Mouse (Mus musculus): ENCODE data around the gene Stat4. TPM values are rescaled to one million over a fixed set of nuclear protein-coding genes. Genes with fewer than 3 reads are reported as not detected.

The Stat4 gene
- polyA plus RNA-seq (2015; fragmentation: Nextera tagmentation; extraction: Ambion mirVana) = 2.5 and 2.6 TPM in 2 replicates

DNA sequence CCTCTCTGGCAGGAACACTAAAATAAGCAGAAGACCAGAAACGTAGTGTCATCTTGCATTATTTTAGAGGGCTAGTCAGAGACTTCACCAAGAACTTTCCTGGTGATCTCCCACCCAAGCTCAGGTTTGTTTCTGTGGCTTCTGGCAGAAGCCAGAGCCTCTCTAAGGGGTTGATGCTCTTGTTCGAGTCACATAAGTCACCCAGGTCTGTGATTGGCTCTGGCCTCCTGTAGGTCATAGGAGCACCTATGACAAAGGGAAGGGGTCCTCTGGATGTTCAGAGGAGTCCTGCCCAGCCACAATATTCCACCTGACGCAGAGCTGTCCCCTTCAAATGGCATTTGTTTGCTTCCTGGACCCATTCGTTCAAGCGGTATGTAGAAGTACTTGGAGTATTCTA is at the start of gene Stat4:
Gene Stat4 (plus strand): TSS at position 301 of the 400 bp plus-strand sequence.
- H3K9ac ChIP-seq = no peak within 1 kb of the TSS
- H3K4me2 ChIP-seq = no peak within 1 kb of the TSS
- no peak within 1 kb of the TSS for H3K27ac ChIP-seq
- H3K4me3 ChIP-seq (replicated peaks) = no peak within 1 kb of the TSS
- WGBS = 81% methylated on average over 5 of the region's 5 CpGs
- H3K36me3 ChIP-seq = no peaks in the 10 kb centered on the region
- ATAC-seq (ENCODE audit: insufficient read depth, low FRiP score, low read depth) = no peak
- H3K4me1 ChIP-seq = no peaks in the 10 kb centered on the region
- H3K27me3 ChIP-seq (replicated peaks) = no peaks in the 10 kb centered on the region
- H3K9me3 ChIP-seq = no peaks in the 10 kb centered on the region

DNA sequence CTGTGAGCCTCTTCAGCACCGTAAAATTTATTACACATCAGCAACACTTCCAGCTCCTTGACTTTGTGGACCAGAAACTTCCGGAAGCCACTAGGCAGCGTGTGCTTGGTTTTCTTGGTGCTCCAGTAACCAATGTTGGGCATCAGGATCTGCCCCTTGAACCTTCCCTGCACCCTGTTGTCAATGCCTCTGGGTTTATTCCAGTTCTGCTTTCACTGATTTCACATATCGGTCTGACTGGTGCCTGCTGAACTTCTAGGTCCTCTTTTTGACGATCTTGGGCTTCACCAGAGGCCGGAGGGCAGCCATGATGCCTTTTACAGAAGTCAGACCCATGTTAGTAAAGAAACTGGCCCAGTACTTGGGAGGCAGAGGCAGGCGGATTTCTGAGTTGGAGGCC is 48.6 kb upstream of the Stat4 start:
- WGBS = 89% methylated on average over 7 of the region's 7 CpGs
- no peaks in the 10 kb centered on the region for H3K36me3 ChIP-seq
- H3K27ac ChIP-seq = no peak overlapping the region
- H3K9ac ChIP-seq = no peak overlapping the region
- H3K9me3 ChIP-seq = no peaks in the 10 kb centered on the region
- no peak overlapping the region for H3K4me3 ChIP-seq (replicated peaks)
- no peak overlapping the region for H3K4me2 ChIP-seq
- no peaks in the 10 kb centered on the region; the same call in 1 of the 2 replicates for H3K4me1 ChIP-seq
- no peak for ATAC-seq (ENCODE audit: insufficient read depth, low FRiP score, low read depth)
- H3K27me3 ChIP-seq (replicated peaks) = no peaks in the 10 kb centered on the region

DNA sequence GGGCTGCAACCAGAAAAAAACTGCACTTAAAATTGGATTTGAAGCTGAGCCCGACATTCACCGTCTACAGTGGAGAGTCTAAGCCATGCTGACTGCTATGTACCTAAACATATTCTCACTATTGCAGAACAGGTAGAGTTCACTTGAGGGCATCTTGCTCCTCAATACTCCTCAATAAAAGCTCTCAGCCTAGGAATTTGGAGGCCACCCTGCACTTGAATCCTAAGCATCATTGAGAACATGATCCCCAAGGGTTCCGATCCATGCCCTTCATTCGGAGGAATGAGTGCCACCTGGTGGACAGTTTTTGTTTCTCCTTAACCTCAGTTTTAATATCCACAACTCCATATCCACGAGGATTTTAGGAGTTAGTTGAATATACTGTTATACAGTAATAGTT is 42.2 kb upstream of the Stat4 start:
- Histone ChIP-seq H3K4me3 (replicated peaks) (no peak overlapping the region), H3K9ac (no peak overlapping the region), H3K9me3 (no peaks in the 10 kb centered on the region), H3K27me3 (replicated peaks) (no peaks in the 10 kb centered on the region), H3K27ac (no peak overlapping the region), H3K4me2 (no peak overlapping the region), H3K4me1 (no peaks in the 10 kb centered on the region), H3K36me3 (no peaks in the 10 kb centered on the region)
- ATAC-seq (ENCODE audit: insufficient read depth, low FRiP score, low read depth) = no peak
- 38% methylated on average over 5 of the region's 5 CpGs for WGBS

DNA sequence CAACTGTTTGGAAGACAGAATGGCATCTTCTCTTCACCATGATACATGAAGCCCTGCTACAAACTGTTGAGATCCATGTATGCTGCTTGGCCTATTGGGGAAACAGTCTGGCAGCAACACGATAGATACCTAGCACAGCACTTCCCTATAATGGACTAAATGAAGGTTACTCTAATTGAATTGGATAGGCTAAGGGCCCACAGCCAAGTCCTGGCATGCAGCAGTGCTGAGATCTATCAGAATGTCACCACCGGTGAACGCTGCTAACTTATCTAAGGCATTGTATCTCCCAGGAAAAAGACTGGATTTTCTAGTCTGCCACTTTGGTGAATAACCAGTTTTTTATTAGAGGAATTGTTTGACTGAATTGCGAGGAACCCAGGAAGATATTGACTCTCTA is 39.8 kb upstream of the Stat4 start:
- no peak overlapping the region for H3K9ac ChIP-seq
- H3K4me3 ChIP-seq (replicated peaks) = no peak overlapping the region
- no peak for ATAC-seq (ENCODE audit: insufficient read depth, low FRiP score, low read depth)
- no peaks in the 10 kb centered on the region for H3K4me1 ChIP-seq
- no peaks in the 10 kb centered on the region for H3K27me3 ChIP-seq (replicated peaks)
- no peaks in the 10 kb centered on the region for H3K9me3 ChIP-seq
- H3K36me3 ChIP-seq = no peaks in the 10 kb centered on the region
- no peak overlapping the region for H3K27ac ChIP-seq
- H3K4me2 ChIP-seq = no peak overlapping the region
- 61% methylated on average over 4 of the region's 4 CpGs for WGBS

DNA sequence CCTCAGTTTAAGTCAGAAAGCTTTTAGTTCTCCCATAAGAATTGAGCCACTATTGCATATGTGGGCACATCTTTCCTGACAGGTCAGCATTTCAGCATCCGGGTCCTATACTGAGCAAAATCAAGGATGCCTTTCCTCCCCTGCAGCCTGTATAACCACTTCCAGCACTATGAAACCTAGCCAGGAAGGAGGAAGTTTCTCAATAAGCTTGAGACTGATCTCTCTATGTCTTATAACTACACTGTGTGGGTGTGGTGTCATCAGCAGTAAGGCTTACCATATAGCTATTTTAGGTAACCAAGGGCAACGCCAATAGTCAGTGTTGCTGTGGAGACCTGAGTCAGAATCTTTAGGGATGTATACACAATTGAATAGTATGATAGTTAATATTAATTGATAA is 22.3 kb upstream of the Stat4 start:
- Histone ChIP-seq H3K4me3 (replicated peaks) (no peak overlapping the region), H3K9ac (no peak overlapping the region), H3K27me3 (replicated peaks) (no peaks in the 10 kb centered on the region), H3K4me2 (no peak overlapping the region), H3K9me3 (no peaks in the 10 kb centered on the region), H3K27ac (no peak overlapping the region), H3K4me1 (0 out of 2 replicates have a peak, but pooled peaks cover 8% of the 10 kb centered on the region), H3K36me3 (no peaks in the 10 kb centered on the region)
- ATAC-seq (ENCODE audit: insufficient read depth, low FRiP score, low read depth) = no peak
- WGBS = 85% methylated on average over 2 of the region's 2 CpGs

DNA sequence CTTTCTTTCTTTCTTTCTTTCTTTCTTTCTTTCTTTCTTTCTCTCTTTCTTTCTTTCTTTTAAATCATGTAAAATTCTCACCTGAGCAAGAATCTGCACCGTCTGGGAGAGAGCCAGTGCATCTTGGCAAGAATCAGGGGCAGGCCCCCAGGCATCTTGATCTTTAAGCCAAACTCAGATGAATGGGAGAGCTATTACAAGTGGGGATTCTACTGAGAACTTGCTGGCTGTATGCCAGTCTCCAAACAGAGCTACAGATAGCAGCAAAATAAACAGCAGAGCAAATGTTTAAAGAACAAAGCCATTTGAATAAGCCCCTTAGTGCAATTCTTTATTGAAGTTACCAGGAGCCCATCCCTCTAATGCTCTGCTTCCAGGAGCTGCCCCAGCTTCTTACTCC is 18.0 kb upstream of the Stat4 start:
- no peak overlapping the region for H3K4me2 ChIP-seq
- H3K27ac ChIP-seq = no peak overlapping the region
- no peaks in the 10 kb centered on the region for H3K27me3 ChIP-seq (replicated peaks)
- H3K4me1 ChIP-seq = 0 out of 2 replicates have a peak, but pooled peaks cover 8% of the 10 kb centered on the region
- H3K4me3 ChIP-seq (replicated peaks) = no peak overlapping the region
- H3K36me3 ChIP-seq = no peaks in the 10 kb centered on the region
- whole genome bisulfite sequencing = 9% methylated on average over 1 of the region's 1 CpGs
- ATAC-seq (ENCODE audit: insufficient read depth, low FRiP score, low read depth) = 0 out of 2 replicates have a peak, but pooled peaks have one; percentile 43
- H3K9ac ChIP-seq = no peak overlapping the region
- H3K9me3 ChIP-seq = no peaks in the 10 kb centered on the region

DNA sequence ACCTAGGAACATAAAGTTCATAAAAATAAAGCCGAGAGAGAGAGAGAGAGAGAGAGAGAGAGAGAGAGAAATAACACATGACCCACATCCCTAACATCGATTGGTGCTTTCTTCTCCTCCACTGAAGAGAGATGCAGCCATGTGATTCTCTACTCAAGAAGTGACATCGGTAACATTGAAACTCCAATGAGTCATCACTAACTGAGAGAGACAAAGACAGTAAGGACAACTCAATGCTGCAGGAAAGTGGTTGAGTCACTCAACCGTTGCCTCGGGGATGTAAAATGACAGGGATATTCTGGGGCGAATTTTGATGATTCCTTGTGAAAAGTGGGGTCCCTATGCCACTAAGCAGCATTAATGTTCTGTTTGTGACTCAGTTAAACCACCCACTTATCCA is 16.8 kb upstream of the Stat4 start:
- H3K36me3 ChIP-seq = no peaks in the 10 kb centered on the region
- H3K4me2 ChIP-seq = no peak overlapping the region
- no peaks in the 10 kb centered on the region for H3K9me3 ChIP-seq
- no peak for ATAC-seq (ENCODE audit: insufficient read depth, low FRiP score, low read depth)
- H3K9ac ChIP-seq = no peak overlapping the region
- no peaks in the 10 kb centered on the region for H3K27me3 ChIP-seq (replicated peaks)
- H3K4me1 ChIP-seq = 0 out of 2 replicates have a peak, but pooled peaks cover 8% of the 10 kb centered on the region
- 87% methylated on average over 6 of the region's 6 CpGs for WGBS
- H3K27ac ChIP-seq = no peak overlapping the region
- no peak overlapping the region for H3K4me3 ChIP-seq (replicated peaks)

DNA sequence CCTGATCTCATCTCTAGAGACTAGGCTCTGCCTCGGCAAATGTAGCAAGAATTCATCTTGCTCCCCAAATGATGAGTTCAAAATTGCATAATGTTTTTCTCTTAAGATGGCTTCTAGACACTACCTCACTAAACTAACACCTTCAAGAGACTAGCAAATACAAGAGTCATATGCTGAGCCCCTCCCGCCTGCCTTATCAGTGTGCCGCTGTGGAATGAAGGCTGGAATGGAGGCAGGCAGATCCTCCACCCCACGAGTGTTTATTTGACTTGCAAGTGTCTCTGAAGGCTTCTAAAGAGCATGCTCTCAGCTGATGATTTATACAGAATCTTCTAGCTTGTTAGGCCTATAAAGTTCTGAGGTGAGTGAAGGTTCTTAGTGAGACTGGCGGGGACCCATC is 11.4 kb upstream of the Stat4 start:
- Histone ChIP-seq H3K27me3 (replicated peaks) (no peaks in the 10 kb centered on the region), H3K4me3 (replicated peaks) (no peak overlapping the region), H3K9me3 (no peaks in the 10 kb centered on the region), H3K9ac (no peak overlapping the region), H3K27ac (no peak overlapping the region), H3K4me2 (no peak overlapping the region), H3K36me3 (no peaks in the 10 kb centered on the region), H3K4me1 (no peaks in the 10 kb centered on the region)
- WGBS = 57% methylated on average over 5 of the region's 5 CpGs
- ATAC-seq (ENCODE audit: insufficient read depth, low FRiP score, low read depth) = no peak

DNA sequence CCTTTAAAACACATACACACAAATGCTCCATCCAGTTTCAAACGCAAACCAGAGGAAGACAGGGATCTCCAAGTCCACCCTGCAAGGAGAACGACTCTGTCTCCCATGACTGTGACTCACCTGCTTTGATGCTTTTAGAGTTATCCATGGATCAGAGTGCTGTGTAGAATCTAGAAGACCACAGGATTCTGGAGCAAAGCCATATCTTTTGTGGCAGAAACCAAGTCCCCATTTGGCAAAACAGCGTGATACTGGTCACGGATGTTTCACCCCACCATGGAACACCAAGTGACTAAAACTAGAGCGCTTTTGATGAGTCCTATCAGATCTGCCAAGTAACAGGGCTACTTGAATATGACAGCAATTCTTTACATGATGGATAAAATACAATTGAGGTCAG is 7.9 kb upstream of the Stat4 start:
- H3K27me3 ChIP-seq (replicated peaks) = no peaks in the 10 kb centered on the region
- WGBS = 91% methylated on average over 5 of the region's 5 CpGs
- H3K9me3 ChIP-seq = no peaks in the 10 kb centered on the region
- no peaks in the 10 kb centered on the region for H3K36me3 ChIP-seq
- no peaks in the 10 kb centered on the region for H3K4me1 ChIP-seq
- H3K4me2 ChIP-seq = no peak overlapping the region
- no peak overlapping the region for H3K4me3 ChIP-seq (replicated peaks)
- no peak for ATAC-seq (ENCODE audit: insufficient read depth, low FRiP score, low read depth)
- no peak overlapping the region for H3K9ac ChIP-seq
- H3K27ac ChIP-seq = no peak overlapping the region

DNA sequence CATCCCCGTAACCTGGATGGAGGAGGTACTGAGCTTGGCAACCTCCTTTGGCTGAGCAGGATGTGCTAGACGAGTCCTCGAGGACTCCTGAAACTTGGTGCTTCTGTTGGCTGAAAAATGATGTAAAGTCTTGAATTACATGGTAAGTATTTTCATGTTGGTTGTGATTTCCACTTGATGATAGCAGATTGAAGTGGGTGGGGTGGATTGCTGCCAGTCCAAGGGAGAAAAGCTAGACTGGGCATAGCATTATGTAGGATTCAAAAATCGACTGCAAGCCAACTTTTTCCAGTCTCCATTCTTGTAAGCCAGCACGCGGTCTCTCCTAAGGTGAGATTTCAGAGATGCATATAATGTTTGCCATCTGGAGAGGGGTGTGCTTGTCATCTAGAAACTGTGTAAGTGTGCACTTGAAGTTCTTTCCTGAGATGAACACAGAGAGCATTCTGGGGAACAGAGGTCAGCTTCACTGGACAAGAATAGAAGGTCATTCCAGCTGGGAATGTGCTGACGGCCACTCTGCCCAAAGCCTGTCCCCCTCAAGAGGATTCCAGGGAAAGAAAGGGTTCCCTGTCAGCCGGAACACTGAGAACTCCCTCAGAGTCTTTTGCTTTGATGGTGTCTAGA is 5.1 kb downstream of the Stat4 start:
- Histone ChIP-seq H3K4me2 (no peak overlapping the region), H3K27ac (no peak overlapping the region), H3K4me1 (peaks cover 10% of the 10 kb centered on the region), H3K36me3 (no peaks in the 10 kb centered on the region), H3K27me3 (replicated peaks) (no peaks in the 10 kb centered on the region), H3K9me3 (no peaks in the 10 kb centered on the region), H3K9ac (no peak overlapping the region), H3K4me3 (replicated peaks) (no peak overlapping the region)
- WGBS = 79% methylated on average over 8 of the region's 8 CpGs
- no peak for ATAC-seq (ENCODE audit: insufficient read depth, low FRiP score, low read depth)

DNA sequence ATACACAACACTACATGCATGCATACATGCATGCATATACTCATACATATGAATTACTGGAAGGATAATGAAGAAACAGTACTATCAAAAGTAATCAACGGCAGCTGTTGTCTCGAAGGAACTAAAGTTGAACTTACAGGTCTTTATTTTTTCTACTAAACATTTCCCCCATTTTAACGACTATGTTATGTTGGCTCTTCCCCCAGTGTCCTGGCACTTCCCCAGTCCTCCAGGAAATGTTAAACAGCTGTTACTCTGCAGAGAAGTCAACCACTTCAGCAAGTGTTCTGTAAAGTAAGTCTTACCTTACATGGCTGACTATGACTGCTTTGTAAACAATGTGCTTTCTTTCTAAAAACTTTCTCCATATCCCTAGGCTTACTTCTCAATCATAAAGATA is 9.1 kb downstream of the Stat4 start:
- no peak overlapping the region for H3K4me2 ChIP-seq
- no peak overlapping the region for H3K9ac ChIP-seq
- H3K36me3 ChIP-seq = no peaks in the 10 kb centered on the region
- H3K4me1 ChIP-seq = peaks cover 10% of the 10 kb centered on the region
- H3K4me3 ChIP-seq (replicated peaks) = no peak overlapping the region
- H3K27ac ChIP-seq = peak overlapping the region; percentile 82; the same call in 1 of the 2 replicates
- 39% methylated on average over 3 of the region's 3 CpGs for WGBS
- no peaks in the 10 kb centered on the region for H3K27me3 ChIP-seq (replicated peaks)
- H3K9me3 ChIP-seq = no peaks in the 10 kb centered on the region
- ATAC-seq (ENCODE audit: insufficient read depth, low FRiP score, low read depth) = no peak

DNA sequence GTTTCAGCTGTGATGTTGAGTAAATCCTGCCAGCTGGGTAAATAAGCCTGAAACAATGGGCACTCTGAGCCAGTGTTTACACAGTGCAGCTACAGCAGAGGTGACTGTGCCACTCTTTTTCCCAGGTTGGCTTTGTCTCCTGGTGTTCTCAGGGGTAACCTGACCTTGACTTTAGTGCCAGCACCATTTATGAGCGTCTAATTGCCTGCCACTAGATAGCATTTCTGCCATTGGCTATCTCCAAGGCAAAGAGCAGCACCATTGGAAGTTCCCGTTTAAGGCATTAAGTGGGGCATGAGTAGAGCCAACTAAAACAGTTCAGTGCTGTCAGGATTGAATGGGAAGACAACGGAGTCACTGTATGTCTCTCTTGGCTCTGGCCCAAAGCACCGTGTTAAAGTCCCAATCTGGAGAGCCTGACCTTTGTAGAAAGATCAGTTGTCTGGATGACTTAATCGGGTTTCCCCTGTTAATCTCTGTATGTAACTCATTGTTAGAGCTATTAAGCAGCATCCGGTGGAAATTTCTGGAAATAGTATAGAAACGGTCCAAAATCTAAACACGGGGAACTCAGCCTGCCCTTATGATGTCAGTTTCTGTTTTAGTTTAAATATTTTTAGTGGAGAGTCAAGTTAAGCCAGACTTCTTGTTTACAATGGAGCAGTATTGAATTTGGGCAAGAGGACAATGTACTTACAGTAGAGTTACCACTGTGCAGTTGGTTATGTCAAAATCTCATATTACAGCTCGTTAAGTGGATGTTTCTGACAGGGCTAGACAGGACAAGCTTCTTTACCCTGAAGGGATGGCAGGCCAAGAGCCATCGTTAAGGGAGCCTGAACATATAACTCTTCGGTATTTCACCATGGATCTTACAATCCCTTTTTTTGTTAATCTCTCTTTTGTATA is 10.1 kb downstream of the Stat4 start:
- Histone ChIP-seq H3K4me3 (replicated peaks) (no peak overlapping the region), H3K27me3 (replicated peaks) (no peaks in the 10 kb centered on the region), H3K36me3 (no peaks in the 10 kb centered on the region), H3K9me3 (no peaks in the 10 kb centered on the region), H3K27ac (peak overlapping the region; percentile 82), H3K4me2 (peak overlapping the region; percentile 21; the same call in 1 of the 2 replicates), H3K4me1 (peaks cover 10% of the 10 kb centered on the region), H3K9ac (no peak overlapping the region)
- ATAC-seq (ENCODE audit: insufficient read depth, low FRiP score, low read depth) = peak; percentile 90
- 23% methylated on average over 11 of the region's 11 CpGs for WGBS

Data from stomach, embryonic 15.5 days (tissue).